Mouse (Mus musculus): ENCODE results near the gene Prkci.

- TF ChIP-seq POLR2A (IDR thresholded peaks at IDR 0.05; ENCODE audit: insufficient read length, low read depth) (no peak), CEBPB (IDR thresholded peaks at IDR 0.05; ENCODE audit: insufficient read depth, poor library complexity, severe bottlenecking) (no peak), USF1 (IDR thresholded peaks at IDR 0.05; ENCODE audit: low read depth) (no peak), E2F4 (IDR thresholded peaks at IDR 0.05; ENCODE audit: insufficient read depth) (no peak), TCF12 (IDR thresholded peaks at IDR 0.05; ENCODE audit: insufficient read depth, poor library complexity, severe bottlenecking) (no peak), TCF3 (IDR thresholded peaks at IDR 0.05; ENCODE audit: insufficient read length, low read depth) (no peak), MYOG (IDR thresholded peaks at IDR 0.05; ENCODE audit: control insufficient read depth in 1 of 3, insufficient read depth in 1 of 3, insufficient read length in 2 of 3, low read depth in 2 of 3) (no peak), POLR2AphosphoS2 (IDR thresholded peaks at IDR 0.05; ENCODE audit: insufficient read length, low read depth) (no peak), SRF (IDR thresholded peaks at IDR 0.05; ENCODE audit: control insufficient read depth, insufficient read length, low read depth) (no peak), MAX (IDR thresholded peaks at IDR 0.05; ENCODE audit: low read depth) (no peak), MYOD1 (IDR thresholded peaks at IDR 0.05; ENCODE audit: control insufficient read depth in 1 of 3, insufficient read length in 2 of 3, low read depth in 2 of 3) (no peak), REST (IDR thresholded peaks at IDR 0.05; ENCODE audit: insufficient read depth, insufficient read length) (no peak)
Observed at GRCm38 (mm10) chr3:30975102-30975754, 20.3 kb upstream of the Prkci start.
